Mouse (Mus musculus) MEL (cell line): ENCODE data around the gene Kctd6. TPM values are rescaled to one million over a fixed set of nuclear protein-coding genes. Genes with fewer than 3 reads are reported as not detected.

ENCODE experiments used
- DNase-seq: peaks from one replicate; pipeline ENCODE4 v3.0.0; 2011; ENCODE audit warnings: low read depth, low spot score
- H3K27ac ChIP-seq: 2 replicates; pipeline ENCODE4 v1.5.1; 2012; ENCODE audit warnings: low read depth, mild to moderate bottlenecking, control low read depth, low read length, moderate library complexity; ENCODE audit not compliant: control insufficient read depth
- H3K27me3 ChIP-seq, 2 experiments: fragments of 150-350 bp in 1 of 2; sonication (generic) in 1 of 2; 2 replicates each; pipeline ENCODE4 v1.6.1; 2012; ENCODE audit warnings: low read length in 2 of 2, mild to moderate bottlenecking in 2 of 2, improper control_type of control experiment in 1 of 2, moderate library complexity in 1 of 2; ENCODE audit not compliant: insufficient read depth in 2 of 2, control insufficient read depth in 1 of 2
- H3K36me3 ChIP-seq, 2 experiments: 2 replicates each; pipeline ENCODE4 v1.6.1; 2012 to 2014; ENCODE audit warnings: low read length in 2 of 2, improper control_type of control experiment in 1 of 2, inconsistent platforms in 1 of 2, mild to moderate bottlenecking in 1 of 2; ENCODE audit not compliant: insufficient read depth in 2 of 2, control insufficient read depth in 1 of 2
- H3K4me1 ChIP-seq, 2 experiments: fragments of 150-350 bp in 1 of 2; sonication (generic) in 1 of 2; 2 replicates each; pipeline ENCODE4 v1.6.1; 2012; ENCODE audit warnings: low read length in 2 of 2, improper control_type of control experiment in 1 of 2, mild to moderate bottlenecking in 1 of 2; ENCODE audit not compliant: insufficient read depth in 2 of 2, control insufficient read depth in 1 of 2
- H3K4me3 ChIP-seq, 2 experiments: fragments of 150-350 bp in 1 of 2; sonication (generic) in 1 of 2; 2 replicates each; pipeline ENCODE4 v1.5.1; 2012; ENCODE audit warnings: low read depth in 2 of 2, low read length in 2 of 2, mild to moderate bottlenecking in 2 of 2, moderate library complexity in 2 of 2, control low read depth in 1 of 2, improper control_type of control experiment in 1 of 2; ENCODE audit not compliant: control insufficient read depth in 1 of 2, insufficient read depth in 1 of 2
- H3K79me2 ChIP-seq: 2 replicates; pipeline ENCODE4 v1.6.1; 2012; ENCODE audit warnings: mild to moderate bottlenecking, low read length, moderate library complexity; ENCODE audit not compliant: control insufficient read depth, poor library complexity, insufficient read depth
- H3K9ac ChIP-seq: 2 replicates; pipeline ENCODE4 v1.6.1; 2012; ENCODE audit warnings: low read depth, mild to moderate bottlenecking, control low read depth, low read length, moderate library complexity; ENCODE audit not compliant: control insufficient read depth, poor library complexity, severe bottlenecking
- H3K9me3 ChIP-seq: fragments of 150-350 bp; sonication (generic); replicated peaks from 2 replicates; pipeline ENCODE4 v1.6.1; 2012; ENCODE audit warnings: mild to moderate bottlenecking, low read length, improper control_type of control experiment, moderate library complexity; ENCODE audit not compliant: insufficient read depth
- BHLHE40 ChIP-seq: IDR thresholded peaks from 2 replicates; pipeline ENCODE4 v1.6.1; 2012; ENCODE audit warnings: low read depth, mild to moderate bottlenecking, inconsistent platforms, low read length, improper control_type of control experiment, borderline replicate concordance
- CHD1 ChIP-seq: IDR thresholded peaks from 2 replicates; pipeline ENCODE4 v1.6.1; 2012; ENCODE audit warnings: low read depth, mild to moderate bottlenecking, inconsistent platforms, low read length, improper control_type of control experiment
- CHD2 ChIP-seq: IDR thresholded peaks from 2 replicates; pipeline ENCODE4 v1.6.1; 2011; ENCODE audit warnings: low read length, improper control_type of control experiment
- GABPA ChIP-seq: IDR thresholded peaks from 2 replicates; pipeline ENCODE4 v1.6.1; 2012; ENCODE audit warnings: low read depth, mild to moderate bottlenecking, inconsistent platforms, low read length, improper control_type of control experiment, moderate library complexity
- HCFC1 ChIP-seq: IDR thresholded peaks from 2 replicates; pipeline ENCODE4 v1.6.1; 2012; ENCODE audit warnings: low read depth, mild to moderate bottlenecking, inconsistent platforms, low read length, improper control_type of control experiment, moderate library complexity
- KAT2A ChIP-seq: conservative IDR thresholded peaks from 2 replicates; pipeline ENCODE4 v1.6.1; 2012; ENCODE audit warnings: low read depth, low read length, improper control_type of control experiment, inconsistent platforms
- MAX ChIP-seq: IDR thresholded peaks from 2 replicates; pipeline ENCODE4 v1.6.1; 2011; ENCODE audit warnings: low read length, improper control_type of control experiment
- MEF2A ChIP-seq: IDR thresholded peaks from 2 replicates; pipeline ENCODE4 v1.6.1; 2014; ENCODE audit warnings: low read depth, mild to moderate bottlenecking, inconsistent platforms, low read length, improper control_type of control experiment; ENCODE audit not compliant: poor library complexity, insufficient replicate concordance, severe bottlenecking; ENCODE audit errors: extremely low read depth
- MXI1 ChIP-seq: IDR thresholded peaks from 2 replicates; pipeline ENCODE4 v1.6.1; 2011; ENCODE audit warnings: mild to moderate bottlenecking, low read depth, low read length, improper control_type of control experiment
- MYB ChIP-seq: IDR thresholded peaks from 2 replicates; pipeline ENCODE4 v1.6.1; 2011; ENCODE audit warnings: mild to moderate bottlenecking, low read depth, low read length, improper control_type of control experiment
- MYC ChIP-seq: IDR thresholded peaks from 2 replicates; pipeline ENCODE4 v1.6.1; 2011; ENCODE audit warnings: low read depth, mild to moderate bottlenecking, low read length, improper control_type of control experiment, moderate library complexity
- NELFE ChIP-seq: IDR thresholded peaks from 2 replicates; pipeline ENCODE4 v1.6.1; 2011; ENCODE audit warnings: low read depth, low read length, improper control_type of control experiment
- NRF1 ChIP-seq: IDR thresholded peaks from 2 replicates; pipeline ENCODE4 v1.6.1; 2014; ENCODE audit warnings: low read depth, mild to moderate bottlenecking, inconsistent platforms, low read length, improper control_type of control experiment, moderate library complexity; ENCODE audit not compliant: poor library complexity, insufficient read depth, severe bottlenecking
- POLR2A ChIP-seq, 2 experiments: IDR thresholded peaks; 2 replicates each; pipeline ENCODE4 v1.6.1; 2011 to 2012; ENCODE audit warnings: low read length in 2 of 2, mild to moderate bottlenecking in 2 of 2, control low read depth in 1 of 2, improper control_type of control experiment in 1 of 2, low read depth in 1 of 2, moderate library complexity in 1 of 2; ENCODE audit not compliant: control insufficient read depth in 1 of 2, insufficient read depth in 1 of 2, poor library complexity in 1 of 2
- POLR2AphosphoS2 ChIP-seq: IDR thresholded peaks from 2 replicates; pipeline ENCODE4 v1.6.1; 2011; ENCODE audit warnings: low read length, improper control_type of control experiment
- RAD21 ChIP-seq: IDR thresholded peaks from 2 replicates; pipeline ENCODE4 v1.6.1; 2011; ENCODE audit warnings: mild to moderate bottlenecking, low read depth, low read length, improper control_type of control experiment
- RCOR1 ChIP-seq: IDR thresholded peaks from 2 replicates; pipeline ENCODE4 v1.6.1; 2012; ENCODE audit warnings: low read depth, mild to moderate bottlenecking, inconsistent platforms, low read length, improper control_type of control experiment
- SMC3 ChIP-seq: IDR thresholded peaks from 2 replicates; pipeline ENCODE4 v1.6.1; 2011; ENCODE audit warnings: low read depth, low read length, improper control_type of control experiment
- TAL1 ChIP-seq: IDR thresholded peaks from 2 replicates; pipeline ENCODE4 v1.6.1; 2012; ENCODE audit warnings: mild to moderate bottlenecking, inconsistent platforms, low read length, moderate library complexity, mixed read lengths
- TBP ChIP-seq: IDR thresholded peaks from 2 replicates; pipeline ENCODE4 v1.8.0; 2011; ENCODE audit warnings: low read depth, low read length, improper control_type of control experiment
- TCF12 ChIP-seq: IDR thresholded peaks from 2 replicates; pipeline ENCODE4 v1.6.1; 2014; ENCODE audit warnings: low read depth, mild to moderate bottlenecking, inconsistent platforms, low read length, improper control_type of control experiment, moderate library complexity
- USF1 ChIP-seq: IDR thresholded peaks from 2 replicates; pipeline ENCODE4 v1.6.1; 2014; ENCODE audit warnings: low read depth, mild to moderate bottlenecking, inconsistent platforms, low read length, improper control_type of control experiment, moderate library complexity
- ZNF384 ChIP-seq: IDR thresholded peaks from 2 replicates; pipeline ENCODE4 v1.6.1; 2012; ENCODE audit warnings: low read depth, mild to moderate bottlenecking, inconsistent platforms, low read length, improper control_type of control experiment
- polyA plus RNA-seq, 2 experiments: library from polyadenylated mRNA; stranded (reverse) in 1 of 2; unstranded in 1 of 2; fragments of >175 nt in 1 of 2; fragments of >200 nt in 1 of 2; gene quantifications; 2 replicates each; pipeline versions ENCODE4 v1.2.1 to v1.2.4; 2012; ENCODE audit warnings: low replicate concordance in 2 of 2, low read depth in 1 of 2; ENCODE audit not compliant: insufficient read length in 2 of 2, insufficient read depth in 1 of 2, missing spikeins in 1 of 2
- total RNA-seq: library from RNA; depleted of rRNA; stranded (reverse); fragments of 300-350 nt; gene quantifications from 2 replicates; pipeline ENCODE4 v1.2.3, GENCODE M21; 2012

Kctd6 gene
- total and polyA plus RNA-seq, 3 experiments = 3.6 to 5.5 TPM; not detected in 1

DNA sequence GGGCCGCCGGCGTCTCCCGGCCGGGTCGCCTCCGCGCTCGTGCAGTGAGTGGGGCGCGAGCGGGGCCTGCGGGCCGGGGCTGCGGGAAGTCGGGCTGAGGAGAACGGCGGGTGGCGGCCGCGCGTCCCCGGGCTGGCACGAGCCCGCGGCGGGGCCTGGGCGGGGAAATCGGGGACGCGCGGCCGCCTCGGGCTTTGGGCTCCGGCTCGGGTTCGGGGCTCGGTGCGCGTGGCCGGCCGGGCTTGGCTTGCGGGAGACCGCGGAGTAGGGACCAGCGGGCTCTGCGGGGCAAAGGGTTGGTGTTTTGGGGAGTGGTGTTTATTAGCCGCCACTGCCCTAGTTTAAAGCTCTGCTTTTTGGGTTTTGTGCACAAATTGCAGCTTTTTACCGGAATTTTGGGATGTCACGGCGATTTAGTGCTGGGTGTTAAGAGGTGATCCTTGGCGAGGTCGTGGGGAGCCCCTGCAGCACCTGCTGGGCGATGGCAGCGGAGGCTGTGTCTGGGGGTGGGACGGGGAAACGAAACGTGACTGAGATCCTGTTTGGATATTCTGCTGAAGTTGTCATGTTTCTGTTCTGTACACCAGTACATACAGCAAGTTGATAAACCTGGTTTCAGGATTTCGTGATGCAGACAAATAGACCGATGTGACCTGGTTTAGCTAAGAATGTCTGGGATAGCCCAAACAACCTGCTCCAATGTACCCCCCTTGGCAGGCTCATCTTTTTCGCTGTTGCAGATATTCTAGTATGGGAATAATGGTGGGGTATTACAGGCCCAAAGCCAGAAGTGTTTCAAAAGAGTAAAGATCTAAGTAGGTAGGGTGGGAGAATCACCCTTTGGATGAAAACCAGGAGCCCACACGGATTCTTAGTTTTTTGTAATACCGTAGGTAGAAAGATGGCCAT lies 613 bp downstream of the Kctd6 start:
- H3K79me2 ChIP-seq = peaks cover 10% of the 10 kb centered on the region
- H3K27me3 ChIP-seq = peaks cover 0 to 2% of the 10 kb centered on the region in 2 experiments; a peak in 3 of 4 replicates
- TF ChIP-seq BHLHE40 (peak; percentile 74), USF1 (no peak), TBP (no peak), RCOR1 (no peak), TCF12 (no peak), NRF1 (no peak; the same call in 1 of the 2 replicates), NELFE (0 out of 2 replicates have a peak, but pooled peaks have one; percentile 9), MYB (no peak), MYC (0 out of 2 replicates have a peak, but pooled peaks have one; percentile 27), KAT2A (no peak), POLR2A (IDR thresholded peaks at IDR 0.05; ENCODE audit: control insufficient read depth in 1 of 2, insufficient read depth in 1 of 2, low read depth in 1 of 2, low read length in 2 of 2, poor library complexity in 1 of 2) (peak; percentile 2 to 9; a peak in 1 of 4 replicates), GABPA (no peak), RAD21 (no peak), HCFC1 (no peak), ZNF384 (no peak), CHD1 (no peak), POLR2AphosphoS2 (no peak), CHD2 (no peak), MAX (no peak), SMC3 (no peak), TAL1 (no peak), MEF2A (no peak), MXI1 (peak; percentile 60; the same call in 1 of the 2 replicates)
- H3K27ac ChIP-seq = peak overlapping the region; percentile 66
- peak overlapping the region; percentile 86 for H3K9ac ChIP-seq
- H3K4me1 ChIP-seq = 0 out of 4 replicates have a peak, but pooled peaks cover 0 to 3% of the 10 kb centered on the region in 2 experiments
- peak; percentile 62 for DNase-seq
- H3K9me3 ChIP-seq = no peaks in the 10 kb centered on the region
- H3K4me3 ChIP-seq = peak overlapping the region; percentile 98 to 99
- peaks cover 0 to 3% of the 10 kb centered on the region in 2 experiments; a peak in 2 of 4 replicates for H3K36me3 ChIP-seq
